Mouse (Mus musculus) erythroblast, adult 5-6 weeks (primary cell): Measurements from ENCODE around the gene Slc47a2. TPM values are rescaled to one million over a fixed set of nuclear protein-coding genes. Genes with fewer than 3 reads are reported as not detected.

Experiments used
- total RNA-seq, 2 experiments: library from RNA; stranded (forward) in 1 of 2; stranded (reverse) in 1 of 2; fragments of 150-400 nt in 1 of 2; fragments of 200-764, 138-1000 nt in 1 of 2; gene quantifications; 2 replicates each; pipeline versions ENCODE4 v1.2.3 to v1.2.4; 2015 to 2017; ENCODE audit warnings: low replicate concordance in 2 of 2

The Slc47a2 gene
- total RNA-seq, 2 experiments from 2014 or later = not detected

Other genes starting within 250 kb of the Slc47a2 start
- gene Tnfrsf13b, start 216.1 kb downstream of the Slc47a2 start, total RNA-seq (2015; ENCODE audit: low replicate concordance) = 10.2 and 11.7 TPM in 2 replicates
- 6.7 and 18.9 TPM in 2 replicates for gene Tnfrsf13b, start 216.1 kb downstream of the Slc47a2 start, total RNA-seq (2017; ENCODE audit: low replicate concordance)
- 6.5 and 7.7 TPM in 2 replicates for gene Usp22, start 167.8 kb downstream of the Slc47a2 start, total RNA-seq (2015; ENCODE audit: low replicate concordance)
- gene Usp22, start 167.8 kb downstream of the Slc47a2 start, total RNA-seq (2017; ENCODE audit: low replicate concordance) = 14.6 and 18.0 TPM in 2 replicates
- not detected in 2 replicates for gene Aldh3a1, start 135.3 kb downstream of the Slc47a2 start, total RNA-seq (2015; ENCODE audit: low replicate concordance)
- gene Aldh3a1, start 135.3 kb downstream of the Slc47a2 start, total RNA-seq (2017; ENCODE audit: low replicate concordance) = not detected in 2 replicates
- gene Aldh3a2, start 75.4 kb downstream of the Slc47a2 start, total RNA-seq (2015; ENCODE audit: low replicate concordance) = 14.6 and 20.5 TPM in 2 replicates
- gene Aldh3a2, start 75.4 kb downstream of the Slc47a2 start, total RNA-seq (2017; ENCODE audit: low replicate concordance) = 5.0 and 20.4 TPM in 2 replicates
- not detected in 2 replicates for gene Slc47a1, start 35.5 kb upstream of the Slc47a2 start, total RNA-seq (2015; ENCODE audit: low replicate concordance)
- gene Slc47a1, start 35.5 kb upstream of the Slc47a2 start, total RNA-seq (2017; ENCODE audit: low replicate concordance) = not detected in 2 replicates
- gene Rnf112, start 111.3 kb upstream of the Slc47a2 start, total RNA-seq (2015; ENCODE audit: low replicate concordance) = not detected in 2 replicates
- gene Rnf112, start 111.3 kb upstream of the Slc47a2 start, total RNA-seq (2017; ENCODE audit: low replicate concordance) = not detected in 2 replicates
- not detected in 2 replicates for gene Mfap4, start 142.6 kb upstream of the Slc47a2 start, total RNA-seq (2015; ENCODE audit: low replicate concordance)
- gene Mfap4, start 142.6 kb upstream of the Slc47a2 start, total RNA-seq (2017; ENCODE audit: low replicate concordance) = not detected in 2 replicates
- gene Mapk7, start 151.5 kb upstream of the Slc47a2 start, total RNA-seq (2015; ENCODE audit: low replicate concordance) = 4.4 and 8.3 TPM in 2 replicates
- gene Mapk7, start 151.5 kb upstream of the Slc47a2 start, total RNA-seq (2017; ENCODE audit: low replicate concordance) = 2.8 and 3.7 TPM in 2 replicates
- not detected in 2 replicates for gene B9d1, start 162.3 kb upstream of the Slc47a2 start, total RNA-seq (2015; ENCODE audit: low replicate concordance)
- not detected in 2 replicates for gene B9d1, start 162.3 kb upstream of the Slc47a2 start, total RNA-seq (2017; ENCODE audit: low replicate concordance)
- gene Epn2, start 236.8 kb upstream of the Slc47a2 start, total RNA-seq (2015; ENCODE audit: low replicate concordance) = not detected in 2 replicates
- 2.0 TPM in 1 of 2 replicates, not detected in the other for gene Epn2, start 236.8 kb upstream of the Slc47a2 start, total RNA-seq (2017; ENCODE audit: low replicate concordance)